Mouse (Mus musculus) liver, embryonic 14.5 days (tissue): ENCODE results near the gene Nelfcd. TPM values are rescaled to one million over a fixed set of nuclear protein-coding genes. Genes with fewer than 3 reads are reported as not detected.

ENCODE experiments used
- ATAC-seq: fragments of 200-750 bp; cut with Nextera tagmentation; 2 replicates; pipeline ENCODE4 v1.8.0; 2017; ENCODE audit warnings: moderate number of reproducible peaks, mild to moderate bottlenecking, moderate library complexity; ENCODE audit not compliant: insufficient read depth
- DNase-seq, 3 experiments: peaks; one replicate each; pipeline ENCODE4 v3.0.0-alpha.2; 2012 to 2013; ENCODE audit warnings: low read depth in 3 of 3, low spot score in 3 of 3
- H3K27ac ChIP-seq: fragments of 300-500 bp; sonication (generic); 2 replicates; pipeline ENCODE4 v1.5.1; 2014; ENCODE audit warnings: moderate library complexity, mild to moderate bottlenecking, control low read depth, inconsistent platforms
- H3K27me3 ChIP-seq: fragments of 300-500 bp; sonication (generic); 2 replicates; pipeline ENCODE4 v1.6.1; 2014; ENCODE audit warnings: mild to moderate bottlenecking, low read length, moderate library complexity; ENCODE audit not compliant: control insufficient read depth, insufficient read depth
- H3K36me3 ChIP-seq: fragments of 300-500 bp; sonication (generic); replicated peaks from 2 replicates; pipeline ENCODE4 v1.6.1; 2014; ENCODE audit warnings: low read depth; ENCODE audit not compliant: control insufficient read depth, insufficient read depth
- H3K4me1 ChIP-seq, 2 experiments: fragments of 200-500 bp in 1 of 2; fragments of 300-500 bp in 1 of 2; sonication (generic) in 1 of 2; replicated peaks; 2 replicates each; pipeline ENCODE4 v1.6.1; 2012 to 2014; ENCODE audit warnings: antibody characterized with exemption in 1 of 2, inconsistent platforms in 1 of 2, low read length in 1 of 2; ENCODE audit not compliant: control insufficient read depth in 2 of 2, insufficient read depth in 2 of 2
- H3K4me2 ChIP-seq: fragments of 300-500 bp; sonication (generic); 2 replicates; pipeline ENCODE4 v1.6.1; 2014; ENCODE audit warnings: low read depth, mild to moderate bottlenecking, control low read depth, moderate library complexity
- H3K4me3 ChIP-seq, 2 experiments: fragments of 200-500 bp in 1 of 2; fragments of 300-500 bp in 1 of 2; sonication (generic) in 1 of 2; 2 replicates each; pipeline ENCODE4 v1.5.1; 2012 to 2014; ENCODE audit warnings: low read depth in 2 of 2, low read length in 2 of 2, mild to moderate bottlenecking in 2 of 2, control low read depth in 1 of 2, inconsistent platforms in 1 of 2, moderate library complexity in 1 of 2; ENCODE audit not compliant: insufficient read depth in 1 of 2
- H3K9ac ChIP-seq: fragments of 300-500 bp; sonication (generic); replicated peaks from 2 replicates; pipeline ENCODE4 v1.6.1; 2014; ENCODE audit warnings: mild to moderate bottlenecking, control low read depth, moderate library complexity
- H3K9me3 ChIP-seq: fragments of 300-500 bp; sonication (generic); 2 replicates; pipeline ENCODE4 v1.6.1; 2016; ENCODE audit warnings: low read length, mixed read lengths; ENCODE audit not compliant: control insufficient read depth
- CTCF ChIP-seq: IDR thresholded peaks from 2 replicates; pipeline ENCODE4 v1.5.1; 2016; ENCODE audit warnings: antibody characterized with exemption, low read depth, control low read depth
- EP300 ChIP-seq: IDR thresholded peaks from 2 replicates; pipeline ENCODE4 v1.6.1; 2016; ENCODE audit warnings: antibody characterized with exemption, low read depth
- WGBS: fragments of 180-500 bp; shearing (Covaris S2); extraction: QIAGEN DNeasy Blood & Tissue Kit; methylation state at CpG from one replicate; pipeline ENCODE4 v1.1.7; 2014; ENCODE audit not compliant: insufficient replicate concordance; 5-methylcytosine and 5-hydroxymethylcytosine counted together
- polyA plus RNA-seq, 2 experiments: library from polyadenylated mRNA; depleted of rRNA in 1 of 2; stranded (reverse) in 1 of 2; unstranded in 1 of 2; fragments of >200 nt; fragmentation: Nextera tagmentation in 1 of 2; extraction: Ambion mirVana in 1 of 2; gene quantifications; 2 replicates each; pipeline versions ENCODE4 v1.2.1 to v1.2.3; 2012 to 2014

The Nelfcd gene
- polyA plus RNA-seq, 2 experiments = 58.2 to 62.1 TPM

GRCm38 (mm10) chr2:174472407-174472806 is 56.8 kb downstream of the Nelfcd start:
- no peaks in the 10 kb centered on the region for H3K27me3 ChIP-seq
- no peaks in the 10 kb centered on the region for H3K9me3 ChIP-seq
- peaks cover 27 to 33% of the 10 kb centered on the region in 2 experiments for H3K4me1 ChIP-seq
- peak overlapping the region; percentile 77 to 94 for H3K4me3 ChIP-seq
- TF ChIP-seq EP300 = no peak
- no peak for TF ChIP-seq CTCF
- ATAC-seq = peak; percentile 36
- no peak for DNase-seq
- 4% methylated on average over 30 of the region's 30 CpGs for WGBS
- H3K9ac ChIP-seq = peak overlapping the region; percentile 93
- peaks cover 20% of the 10 kb centered on the region for H3K36me3 ChIP-seq
- H3K27ac ChIP-seq = peak overlapping the region; percentile 75
- peak overlapping the region; percentile 98 for H3K4me2 ChIP-seq

GRCm38 (mm10) chr2:174472818-174473549 is 57.4 kb downstream of the Nelfcd start, which contains the start of gene Prelid3b:
Prelid3b (minus strand) TSS chr2:174473081.
- peak within 1 kb of the TSS; percentile 98 for H3K4me2 ChIP-seq
- peaks cover 17% of the 10 kb centered on the region for H3K36me3 ChIP-seq
- H3K4me1 ChIP-seq = peaks cover 27 to 33% of the 10 kb centered on the region in 2 experiments
- H3K9me3 ChIP-seq = no peaks in the 10 kb centered on the region
- peak within 1 kb of the TSS; percentile 79 for H3K27ac ChIP-seq
- peak within 1 kb of the TSS; percentile 93 for H3K9ac ChIP-seq
- peak within 1 kb of the TSS; percentile 77 to 94 for H3K4me3 ChIP-seq
- no peaks in the 10 kb centered on the region for H3K27me3 ChIP-seq
- ATAC-seq (peak; percentile 95), DNase-seq (peak; percentile 99 to 100 (median 99))
- WGBS = under 1% methylated on average over 53 of the region's 53 CpGs
- TF ChIP-seq EP300 (no peak), CTCF (peak; percentile 27)

GRCm38 (mm10) chr2:174473550-174473927 is 57.9 kb downstream of the Nelfcd start:
- no peak for ATAC-seq
- no peak for DNase-seq
- Histone ChIP-seq H3K27ac (peak overlapping the region; percentile 79), H3K4me3 (peak overlapping the region; percentile 53 to 61), H3K27me3 (no peaks in the 10 kb centered on the region), H3K4me1 (peaks cover 27 to 33% of the 10 kb centered on the region in 2 experiments), H3K9me3 (no peaks in the 10 kb centered on the region), H3K9ac (peak overlapping the region; percentile 55), H3K36me3 (peaks cover 12% of the 10 kb centered on the region), H3K4me2 (peak overlapping the region; percentile 76)
- TF ChIP-seq CTCF (no peak), EP300 (no peak)
- 82% methylated on average over 5 of the region's 5 CpGs for WGBS

Other genes starting within 250 kb of the Nelfcd start
- 231 and 302 TPM in 2 replicates for gene Gnas, start 131.5 kb upstream of the Nelfcd start, polyA plus RNA-seq (2012; rRNA removed)
- 286 and 331 TPM in 2 replicates for gene Gnas, start 131.5 kb upstream of the Nelfcd start, polyA plus RNA-seq (2014; fragmentation: Nextera tagmentation; extraction: Ambion mirVana)
- gene Gm20721, start 69.1 kb upstream of the Nelfcd start, polyA plus RNA-seq (2012; rRNA removed) = 0.14 and 0.74 TPM in 2 replicates
- 0.64 and 0.88 TPM in 2 replicates for gene Gm20721, start 69.1 kb upstream of the Nelfcd start, polyA plus RNA-seq (2014; fragmentation: Nextera tagmentation; extraction: Ambion mirVana)
- gene Ctsz, start 23.2 kb downstream of the Nelfcd start, polyA plus RNA-seq (2012; rRNA removed) = 61.0 and 71.0 TPM in 2 replicates
- gene Ctsz, start 23.2 kb downstream of the Nelfcd start, polyA plus RNA-seq (2014; fragmentation: Nextera tagmentation; extraction: Ambion mirVana) = 96.9 and 98.5 TPM in 2 replicates
- gene Tubb1, start 34.9 kb downstream of the Nelfcd start, polyA plus RNA-seq (2012; rRNA removed) = 24.3 and 25.5 TPM in 2 replicates
- gene Tubb1, start 34.9 kb downstream of the Nelfcd start, polyA plus RNA-seq (2014; fragmentation: Nextera tagmentation; extraction: Ambion mirVana) = 24.9 and 32.2 TPM in 2 replicates
- 145 and 238 TPM in 2 replicates for gene Atp5e, start 48.3 kb downstream of the Nelfcd start, polyA plus RNA-seq (2012; rRNA removed)
- gene Atp5e, start 48.3 kb downstream of the Nelfcd start, polyA plus RNA-seq (2014; fragmentation: Nextera tagmentation; extraction: Ambion mirVana) = 467 and 483 TPM in 2 replicates
- 43.3 and 60.7 TPM in 2 replicates for gene Prelid3b, start 57.3 kb downstream of the Nelfcd start, polyA plus RNA-seq (2012; rRNA removed)
- gene Prelid3b, start 57.3 kb downstream of the Nelfcd start, polyA plus RNA-seq (2014; fragmentation: Nextera tagmentation; extraction: Ambion mirVana) = 90.8 and 96.6 TPM in 2 replicates
- 0.02 and 0.03 TPM in 2 replicates for gene Zfp831, start 227.7 kb downstream of the Nelfcd start, polyA plus RNA-seq (2012; rRNA removed)
- gene Zfp831, start 227.7 kb downstream of the Nelfcd start, polyA plus RNA-seq (2014; fragmentation: Nextera tagmentation; extraction: Ambion mirVana) = 0.01 TPM in 1 of 2 replicates, not detected in the other